Mouse (Mus musculus): ENCODE data around the gene Adam12. TPM values are rescaled to one million over a fixed set of nuclear protein-coding genes. Genes with fewer than 3 reads are reported as not detected.

Gene Adam12
- polyA plus RNA-seq, 1 experiment, result 0.25 TPM

GRCm38 (mm10) chr7:134188565-134188964 is 43.4 kb downstream of the Adam12 start:
- 62% methylated on average over 6 of the region's 6 CpGs for WGBS
- TF ChIP-seq CTCF (IDR thresholded peaks at IDR 0.05; ENCODE audit: extremely low read depth, insufficient read length, insufficient replicate concordance, low read depth, low read length), result no peak
- TF ChIP-seq POLR2A (IDR thresholded peaks at IDR 0.05; ENCODE audit: low read depth, low read length), result no peak
- no peaks in the 10 kb centered on the region for H3K27me3 ChIP-seq (ENCODE audit: control insufficient read depth, insufficient read depth, low read length)
- no peak overlapping the region for H3K27ac ChIP-seq (ENCODE audit: insufficient read depth, low read depth, low read length)
- H3K4me3 ChIP-seq (ENCODE audit: low read depth, low read length), result no peak overlapping the region
- no peaks in the 10 kb centered on the region for H3K36me3 ChIP-seq (ENCODE audit: control insufficient read depth, insufficient read depth, low read length)
- H3K4me1 ChIP-seq (ENCODE audit: control insufficient read depth, insufficient read depth, insufficient read length, low read length), result no peaks in the 10 kb centered on the region

DNA sequence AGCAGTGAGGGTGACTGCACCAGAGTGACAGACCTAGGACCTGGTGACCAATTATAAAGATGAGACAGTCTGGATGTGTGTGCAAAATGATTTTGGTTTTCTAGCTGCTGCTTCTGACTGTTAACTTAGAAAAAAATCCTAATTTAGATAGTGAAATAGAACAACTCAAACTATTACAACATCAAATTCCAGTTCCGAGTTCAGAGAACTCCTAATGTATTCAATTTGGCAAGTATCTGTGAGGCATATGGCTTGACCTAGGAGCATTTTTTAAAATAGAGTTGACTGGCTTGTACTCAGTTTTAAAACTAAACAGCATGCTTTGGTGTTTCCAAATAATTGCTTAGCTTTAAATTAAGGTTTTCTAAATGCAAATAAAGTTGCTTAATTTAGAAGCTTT is 44.0 kb downstream of the Adam12 start:
- no peak overlapping the region for H3K27ac ChIP-seq (ENCODE audit: insufficient read depth, low read depth, low read length)
- no peaks in the 10 kb centered on the region for H3K36me3 ChIP-seq (ENCODE audit: control insufficient read depth, insufficient read depth, low read length)
- H3K4me3 ChIP-seq (ENCODE audit: low read depth, low read length), result no peak overlapping the region
- no peaks in the 10 kb centered on the region for H3K27me3 ChIP-seq (ENCODE audit: control insufficient read depth, insufficient read depth, low read length)
- TF ChIP-seq CTCF (IDR thresholded peaks at IDR 0.05; ENCODE audit: extremely low read depth, insufficient read length, insufficient replicate concordance, low read depth, low read length), result no peak
- no peak for TF ChIP-seq POLR2A (IDR thresholded peaks at IDR 0.05; ENCODE audit: low read depth, low read length)
- WGBS, result 57% methylated on average over 1 of the region's 1 CpGs
- H3K4me1 ChIP-seq (ENCODE audit: control insufficient read depth, insufficient read depth, insufficient read length, low read length), result no peaks in the 10 kb centered on the region

DNA sequence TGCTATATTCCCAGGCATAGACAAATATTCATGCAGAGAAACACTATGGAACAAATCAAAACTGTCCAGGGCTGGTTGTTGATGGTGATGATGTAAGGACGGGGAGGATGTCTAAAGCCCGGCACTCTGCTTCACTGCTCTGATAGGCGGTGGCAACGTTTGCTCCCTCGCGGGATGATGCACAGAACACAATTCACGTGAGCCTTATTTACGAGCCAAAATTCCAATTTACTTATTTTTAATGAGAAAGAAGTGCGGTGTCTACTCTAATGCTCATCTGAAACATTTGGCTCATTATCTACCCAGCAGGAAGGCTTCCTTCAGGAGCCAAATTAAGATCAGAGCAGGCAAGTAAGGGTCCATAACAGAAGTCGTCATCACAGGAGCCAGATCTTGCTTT is 45.4 kb downstream of the Adam12 start:
- no peak overlapping the region for H3K4me3 ChIP-seq (ENCODE audit: low read depth, low read length)
- no peaks in the 10 kb centered on the region for H3K27me3 ChIP-seq (ENCODE audit: control insufficient read depth, insufficient read depth, low read length)
- H3K36me3 ChIP-seq (ENCODE audit: control insufficient read depth, insufficient read depth, low read length), result no peaks in the 10 kb centered on the region
- 91% methylated on average over 10 of the region's 10 CpGs for WGBS
- TF ChIP-seq POLR2A (IDR thresholded peaks at IDR 0.05; ENCODE audit: low read depth, low read length), result no peak
- TF ChIP-seq CTCF (IDR thresholded peaks at IDR 0.05; ENCODE audit: extremely low read depth, insufficient read length, insufficient replicate concordance, low read depth, low read length), result no peak
- H3K27ac ChIP-seq (ENCODE audit: insufficient read depth, low read depth, low read length), result no peak overlapping the region
- H3K4me1 ChIP-seq (ENCODE audit: control insufficient read depth, insufficient read depth, insufficient read length, low read length), result no peaks in the 10 kb centered on the region

DNA sequence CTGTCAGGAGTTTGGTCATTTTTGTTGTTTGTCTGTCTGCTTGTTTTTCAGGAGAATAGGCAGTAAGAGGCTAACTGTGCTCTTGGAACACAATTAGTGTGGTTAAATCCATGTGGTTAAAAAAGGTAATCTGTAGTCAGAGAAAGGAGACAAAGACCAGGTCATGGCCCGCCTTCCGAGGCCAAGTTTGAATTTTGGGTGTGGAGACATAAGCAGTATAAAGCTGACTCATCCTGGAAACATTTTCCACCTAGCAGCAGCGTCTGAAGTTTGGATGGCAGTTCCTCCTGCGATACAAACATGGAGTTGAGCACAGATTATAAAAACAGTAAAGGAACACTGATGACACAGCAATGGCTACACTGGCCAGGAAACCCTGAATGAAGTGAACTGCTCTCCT is 46.2 kb downstream of the Adam12 start:
- Histone ChIP-seq H3K4me1 (ENCODE audit: control insufficient read depth, insufficient read depth, insufficient read length, low read length) (no peaks in the 10 kb centered on the region), H3K27ac (ENCODE audit: insufficient read depth, low read depth, low read length) (no peak overlapping the region), H3K27me3 (ENCODE audit: control insufficient read depth, insufficient read depth, low read length) (no peaks in the 10 kb centered on the region), H3K4me3 (ENCODE audit: low read depth, low read length) (no peak overlapping the region), H3K36me3 (ENCODE audit: control insufficient read depth, insufficient read depth, low read length) (no peaks in the 10 kb centered on the region)
- TF ChIP-seq POLR2A (IDR thresholded peaks at IDR 0.05; ENCODE audit: low read depth, low read length) (no peak), CTCF (IDR thresholded peaks at IDR 0.05; ENCODE audit: extremely low read depth, insufficient read length, insufficient replicate concordance, low read depth, low read length) (no peak)
- WGBS, result 72% methylated on average over 4 of the region's 4 CpGs

DNA sequence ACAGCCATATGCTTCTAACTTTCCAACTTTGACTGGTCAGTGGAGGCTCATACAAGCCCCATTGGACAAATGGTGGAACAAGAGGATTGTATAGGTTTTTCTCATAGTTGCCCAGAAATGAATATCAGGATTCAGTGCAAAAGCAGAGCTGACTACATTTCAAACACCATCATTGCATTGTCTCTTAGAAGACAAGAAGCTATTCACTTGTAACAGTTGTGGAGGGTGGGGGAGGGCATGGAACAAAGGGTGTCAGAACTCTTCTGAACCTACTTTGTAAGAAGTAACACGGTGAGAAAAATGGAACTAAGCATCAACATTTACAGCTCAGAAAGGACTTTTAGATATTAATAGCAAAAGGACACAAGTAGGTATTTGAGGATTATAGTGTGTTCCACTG is 50.2 kb downstream of the Adam12 start:
- WGBS, result 63% methylated on average over 1 of the region's 1 CpGs

DNA sequence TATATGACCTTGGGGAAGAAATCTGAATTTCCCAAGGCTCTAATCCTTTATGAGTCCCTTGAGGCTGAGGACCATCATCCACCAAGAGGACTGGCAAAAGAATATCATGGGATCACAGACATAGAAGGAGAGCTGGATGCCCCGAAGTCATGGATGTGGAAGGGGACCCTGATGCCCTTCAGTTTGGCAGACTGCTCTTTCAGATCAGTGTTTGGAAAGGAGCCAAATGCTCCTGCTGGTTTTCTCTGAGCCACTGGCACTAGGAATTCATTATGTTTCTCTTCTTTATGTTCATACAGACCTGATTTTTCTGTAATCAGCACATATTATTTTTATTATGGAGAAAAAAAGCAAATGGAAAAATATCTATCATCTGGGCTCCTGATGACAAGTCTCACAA is 50.9 kb downstream of the Adam12 start:
- TF ChIP-seq CTCF (IDR thresholded peaks at IDR 0.05; ENCODE audit: extremely low read depth, insufficient read length, insufficient replicate concordance, low read depth, low read length), result no peak
- TF ChIP-seq POLR2A (IDR thresholded peaks at IDR 0.05; ENCODE audit: low read depth, low read length), result no peak
- no peaks in the 10 kb centered on the region for H3K27me3 ChIP-seq (ENCODE audit: control insufficient read depth, insufficient read depth, low read length)
- no peak overlapping the region for H3K27ac ChIP-seq (ENCODE audit: insufficient read depth, low read depth, low read length)
- 90% methylated on average over 1 of the region's 1 CpGs for WGBS
- no peaks in the 10 kb centered on the region for H3K36me3 ChIP-seq (ENCODE audit: control insufficient read depth, insufficient read depth, low read length)
- no peaks in the 10 kb centered on the region for H3K4me1 ChIP-seq (ENCODE audit: control insufficient read depth, insufficient read depth, insufficient read length, low read length)
- H3K4me3 ChIP-seq (ENCODE audit: low read depth, low read length), result no peak overlapping the region

More for the DNA sequence above, 50.2 kb downstream of the Adam12 start:
- Histone ChIP-seq H3K4me3 (ENCODE audit: low read depth, low read length) (no peak overlapping the region), H3K36me3 (ENCODE audit: control insufficient read depth, insufficient read depth, low read length) (no peaks in the 10 kb centered on the region), H3K4me1 (ENCODE audit: control insufficient read depth, insufficient read depth, insufficient read length, low read length) (no peaks in the 10 kb centered on the region), H3K27me3 (ENCODE audit: control insufficient read depth, insufficient read depth, low read length) (no peaks in the 10 kb centered on the region), H3K27ac (ENCODE audit: insufficient read depth, low read depth, low read length) (no peak overlapping the region)
- TF ChIP-seq CTCF (IDR thresholded peaks at IDR 0.05; ENCODE audit: extremely low read depth, insufficient read length, insufficient replicate concordance, low read depth, low read length), result no peak
- no peak for TF ChIP-seq POLR2A (IDR thresholded peaks at IDR 0.05; ENCODE audit: low read depth, low read length)

- no peak for TF ChIP-seq POLR2A (IDR thresholded peaks at IDR 0.05; ENCODE audit: low read depth, low read length)
- no peak for TF ChIP-seq CTCF (IDR thresholded peaks at IDR 0.05; ENCODE audit: extremely low read depth, insufficient read length, insufficient replicate concordance, low read depth, low read length)
- Histone ChIP-seq H3K4me3 (ENCODE audit: low read depth, low read length) (no peak overlapping the region), H3K36me3 (ENCODE audit: control insufficient read depth, insufficient read depth, low read length) (no peaks in the 10 kb centered on the region), H3K27me3 (ENCODE audit: control insufficient read depth, insufficient read depth, low read length) (no peaks in the 10 kb centered on the region), H3K27ac (ENCODE audit: insufficient read depth, low read depth, low read length) (no peak overlapping the region), H3K4me1 (ENCODE audit: control insufficient read depth, insufficient read depth, insufficient read length, low read length) (no peaks in the 10 kb centered on the region)
- 57% methylated on average over 2 of the region's 2 CpGs for WGBS
Observed at GRCm38 (mm10) chr7:134177051-134177450, 54.9 kb downstream of the Adam12 start.

DNA sequence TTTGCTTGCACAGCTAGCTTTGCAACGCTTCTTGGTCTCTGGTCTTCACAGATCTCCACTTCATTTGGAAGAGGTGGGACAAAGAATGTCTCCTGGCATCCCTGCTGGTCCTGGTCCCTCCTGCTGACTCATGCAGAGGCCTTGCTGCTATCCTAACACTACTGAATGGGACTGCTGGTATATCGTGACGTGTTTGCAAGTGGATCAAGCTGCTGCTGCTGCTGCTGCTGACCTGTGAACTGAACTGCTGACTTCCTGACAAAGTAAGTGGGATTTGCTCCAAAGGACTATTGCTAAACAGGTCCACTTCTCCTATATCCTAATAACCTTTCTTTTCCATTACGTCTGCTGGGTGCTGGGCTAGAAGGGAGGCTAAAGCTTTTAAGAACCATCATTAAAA is 56.7 kb downstream of the Adam12 start:
- Histone ChIP-seq H3K4me3 (ENCODE audit: low read depth, low read length) (no peak overlapping the region), H3K27ac (ENCODE audit: insufficient read depth, low read depth, low read length) (no peak overlapping the region), H3K36me3 (ENCODE audit: control insufficient read depth, insufficient read depth, low read length) (no peaks in the 10 kb centered on the region), H3K4me1 (ENCODE audit: control insufficient read depth, insufficient read depth, insufficient read length, low read length) (no peaks in the 10 kb centered on the region), H3K27me3 (ENCODE audit: control insufficient read depth, insufficient read depth, low read length) (no peaks in the 10 kb centered on the region)
- WGBS, result 72% methylated on average over 4 of the region's 4 CpGs
- no peak for TF ChIP-seq CTCF (IDR thresholded peaks at IDR 0.05; ENCODE audit: extremely low read depth, insufficient read length, insufficient replicate concordance, low read depth, low read length)
- TF ChIP-seq POLR2A (IDR thresholded peaks at IDR 0.05; ENCODE audit: low read depth, low read length), result no peak
